Mouse (Mus musculus) embryonic facial prominence, embryonic 10.5 days (tissue): ENCODE measurements at regions not wholly inside any gene's neighbourhood (a gene's known extent, or its start where the extent isn't known, plus 50 kb on each side); places are given as distances from the start of the nearest gene placed in this dataset.

ENCODE experiments used
- DNase-seq: peaks from one replicate; pipeline ENCODE4 v3.0.0-alpha.2; 2017; ENCODE audit warnings: low spot score
- H3K27ac ChIP-seq: fragments of 300-500 bp; sonication (generic); replicated peaks from 2 replicates; pipeline ENCODE4 v1.5.1; 2016; ENCODE audit warnings: mild to moderate bottlenecking
- H3K27me3 ChIP-seq: fragments of 300-500 bp; sonication (generic); replicated peaks from 2 replicates; pipeline ENCODE4 v1.6.1; 2016; ENCODE audit warnings: low read depth, mild to moderate bottlenecking; ENCODE audit not compliant: poor library complexity, severe bottlenecking
- H3K36me3 ChIP-seq: fragments of 300-500 bp; sonication (generic); replicated peaks from 2 replicates; pipeline ENCODE4 v1.6.1; 2016; ENCODE audit warnings: mild to moderate bottlenecking, moderate library complexity
- H3K4me1 ChIP-seq: fragments of 300-500 bp; sonication (generic); 2 replicates; pipeline ENCODE4 v1.6.1; 2016
- H3K4me3 ChIP-seq: fragments of 300-500 bp; sonication (generic); 2 replicates; pipeline ENCODE4 v1.5.1; 2016; ENCODE audit warnings: mild to moderate bottlenecking, moderate library complexity
- H3K9me3 ChIP-seq: fragments of 300-500 bp; sonication (generic); 2 replicates; pipeline ENCODE4 v1.6.1; 2016; ENCODE audit warnings: mild to moderate bottlenecking
- WGBS: fragments of 180-500 bp; shearing (Covaris S2); methylation state at CpG from one replicate; pipeline ENCODE4 v1.1.7; 2016; 5-methylcytosine and 5-hydroxymethylcytosine counted together

DNA sequence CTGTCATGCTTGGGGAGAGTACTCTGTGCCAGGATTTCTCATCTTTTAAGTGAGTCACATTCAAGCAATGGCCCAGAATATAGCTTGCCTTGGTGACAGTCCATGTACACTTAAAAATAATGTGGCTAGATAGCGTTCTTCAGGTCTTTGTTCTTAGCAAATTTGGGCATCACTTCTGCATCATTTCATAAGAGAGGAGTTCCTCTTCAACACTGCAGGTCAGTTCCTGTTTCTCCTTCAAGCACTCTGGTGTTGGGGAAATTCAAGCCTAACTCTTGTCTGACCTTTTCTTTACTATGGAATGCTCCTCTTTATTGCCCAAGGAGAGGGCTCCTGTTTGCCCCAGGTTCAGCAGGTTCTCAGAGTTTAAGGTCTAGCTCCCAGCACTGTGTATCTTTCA is 175.7 kb downstream of the Pik3r1 start:
- no peaks in the 10 kb centered on the region for H3K27me3 ChIP-seq
- peaks cover 5% of the 10 kb centered on the region; the same call in 1 of the 2 replicates for H3K4me1 ChIP-seq
- no peak overlapping the region for H3K27ac ChIP-seq
- H3K36me3 ChIP-seq, result no peaks in the 10 kb centered on the region
- WGBS, result 84% methylated on average over 1 of the region's 1 CpGs
- no peak overlapping the region for H3K4me3 ChIP-seq
- no peak for DNase-seq
- H3K9me3 ChIP-seq, result no peaks in the 10 kb centered on the region

- Histone ChIP-seq H3K36me3 (no peaks in the 10 kb centered on the region), H3K9me3 (no peaks in the 10 kb centered on the region), H3K4me3 (no peak overlapping the region), H3K27ac (no peak overlapping the region), H3K4me1 (peaks cover 5% of the 10 kb centered on the region; the same call in 1 of the 2 replicates), H3K27me3 (no peaks in the 10 kb centered on the region)
- DNase-seq, result no peak
- 82% methylated on average over 8 of the region's 8 CpGs for WGBS
These were observed 179.1 kb downstream of the Pik3r1 start for GRCm38 (mm10) chr13:101588905-101589304.

- 79% methylated on average over 2 of the region's 2 CpGs for WGBS
These were observed 181.2 kb downstream of the Pik3r1 start for GRCm38 (mm10) chr13:101586787-101587186.

GRCm38 (mm10) chr13:101576481-101576880 is 191.5 kb downstream of the Pik3r1 start:
- Histone ChIP-seq H3K27ac (no peak overlapping the region), H3K27me3 (no peaks in the 10 kb centered on the region), H3K4me1 (no peaks in the 10 kb centered on the region), H3K36me3 (no peaks in the 10 kb centered on the region), H3K4me3 (no peak overlapping the region), H3K9me3 (no peaks in the 10 kb centered on the region)
- WGBS, result 93% methylated on average over 1 of the region's 1 CpGs
- no peak for DNase-seq

More at GRCm38 (mm10) chr13:101586787-101587186, 181.2 kb downstream of the Pik3r1 start:
- Histone ChIP-seq H3K27me3 (no peaks in the 10 kb centered on the region), H3K27ac (no peak overlapping the region), H3K9me3 (no peaks in the 10 kb centered on the region), H3K36me3 (no peaks in the 10 kb centered on the region), H3K4me3 (no peak overlapping the region), H3K4me1 (peaks cover 5% of the 10 kb centered on the region; the same call in 1 of the 2 replicates)
- no peak for DNase-seq

- Histone ChIP-seq H3K9me3 (no peaks in the 10 kb centered on the region), H3K27ac (no peak overlapping the region), H3K4me1 (peaks cover 10% of the 10 kb centered on the region), H3K4me3 (no peak overlapping the region), H3K36me3 (no peaks in the 10 kb centered on the region), H3K27me3 (no peaks in the 10 kb centered on the region)
- 64% methylated on average over 6 of the region's 6 CpGs for WGBS
- no peak for DNase-seq
These were observed 195.0 kb downstream of the Pik3r1 start for GRCm38 (mm10) chr13:101572809-101573590.

GRCm38 (mm10) chr13:101572246-101572645 is 195.8 kb downstream of the Pik3r1 start:
- 94% methylated on average over 9 of the region's 9 CpGs for WGBS
- no peak overlapping the region for H3K27ac ChIP-seq
- no peak for DNase-seq
- H3K27me3 ChIP-seq, result no peaks in the 10 kb centered on the region
- H3K4me1 ChIP-seq, result peaks cover 10% of the 10 kb centered on the region
- H3K36me3 ChIP-seq, result no peaks in the 10 kb centered on the region
- H3K9me3 ChIP-seq, result no peaks in the 10 kb centered on the region
- no peak overlapping the region for H3K4me3 ChIP-seq

DNA sequence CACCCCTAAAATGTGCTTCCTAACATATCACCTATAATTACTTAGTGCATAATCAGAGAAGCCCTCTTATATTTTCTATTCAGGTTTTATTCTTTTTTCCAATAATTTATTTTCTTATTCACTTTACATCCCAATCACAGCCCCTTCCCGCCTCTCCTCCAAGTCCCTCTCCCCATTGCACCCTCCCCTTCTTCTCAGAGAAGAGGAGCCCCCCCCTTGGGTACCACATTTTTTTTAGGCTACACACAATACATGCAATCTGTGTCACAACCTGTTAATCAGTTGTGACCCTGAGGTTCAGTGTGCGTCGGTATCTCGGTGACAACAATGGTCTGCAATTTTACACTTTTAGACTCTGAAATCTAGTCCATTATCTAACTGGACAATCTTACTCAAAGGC is 198.0 kb downstream of the Pik3r1 start:
- H3K27me3 ChIP-seq, result no peaks in the 10 kb centered on the region
- H3K4me3 ChIP-seq, result no peak overlapping the region
- H3K9me3 ChIP-seq, result no peaks in the 10 kb centered on the region
- H3K27ac ChIP-seq, result no peak overlapping the region
- DNase-seq, result no peak
- WGBS, result 75% methylated on average over 4 of the region's 4 CpGs
- H3K36me3 ChIP-seq, result no peaks in the 10 kb centered on the region
- peaks cover 10% of the 10 kb centered on the region for H3K4me1 ChIP-seq

DNA sequence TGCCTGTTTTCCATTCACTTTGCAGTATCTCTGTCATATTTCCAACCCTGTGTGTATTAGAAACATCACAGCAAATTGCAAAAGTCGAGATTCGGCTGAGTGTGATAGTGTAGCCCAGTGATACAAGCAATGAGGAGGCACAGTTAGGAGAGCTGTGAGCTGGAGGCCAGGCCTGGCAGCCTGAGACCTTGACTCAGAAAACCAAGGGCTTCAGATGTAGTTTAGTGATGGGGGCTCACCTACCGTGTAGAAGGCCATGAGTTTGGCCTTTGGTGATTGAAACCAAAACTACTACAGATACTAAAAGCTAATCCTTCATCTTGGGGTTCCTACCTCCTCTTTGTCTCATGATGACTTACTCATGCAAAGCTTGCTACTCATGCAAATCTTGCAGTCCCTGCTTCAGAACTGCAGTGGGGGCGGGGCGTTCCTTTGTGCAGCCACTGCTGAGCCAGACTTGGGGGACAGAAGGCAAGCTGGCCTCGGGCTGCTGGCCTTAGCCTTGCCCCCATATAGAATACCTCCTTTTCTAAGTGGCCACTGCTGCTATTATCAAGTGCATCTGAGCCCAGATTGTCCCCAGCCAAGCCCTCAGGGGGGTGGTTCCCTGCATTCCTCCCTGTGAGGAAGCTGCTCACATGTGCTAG is 198.9 kb downstream of the Pik3r1 start:
- Histone ChIP-seq H3K36me3 (no peaks in the 10 kb centered on the region), H3K27ac (no peak overlapping the region), H3K27me3 (no peaks in the 10 kb centered on the region), H3K4me3 (no peak overlapping the region), H3K9me3 (no peaks in the 10 kb centered on the region), H3K4me1 (peaks cover 10% of the 10 kb centered on the region)
- peak; percentile 14 for DNase-seq
- WGBS, result 64% methylated on average over 6 of the region's 6 CpGs

- WGBS, result 75% methylated on average over 1 of the region's 1 CpGs
- no peaks in the 10 kb centered on the region for H3K36me3 ChIP-seq
- DNase-seq, result no peak
These were observed 202.7 kb downstream of the Pik3r1 start for GRCm38 (mm10) chr13:101565323-101565722.

DNA sequence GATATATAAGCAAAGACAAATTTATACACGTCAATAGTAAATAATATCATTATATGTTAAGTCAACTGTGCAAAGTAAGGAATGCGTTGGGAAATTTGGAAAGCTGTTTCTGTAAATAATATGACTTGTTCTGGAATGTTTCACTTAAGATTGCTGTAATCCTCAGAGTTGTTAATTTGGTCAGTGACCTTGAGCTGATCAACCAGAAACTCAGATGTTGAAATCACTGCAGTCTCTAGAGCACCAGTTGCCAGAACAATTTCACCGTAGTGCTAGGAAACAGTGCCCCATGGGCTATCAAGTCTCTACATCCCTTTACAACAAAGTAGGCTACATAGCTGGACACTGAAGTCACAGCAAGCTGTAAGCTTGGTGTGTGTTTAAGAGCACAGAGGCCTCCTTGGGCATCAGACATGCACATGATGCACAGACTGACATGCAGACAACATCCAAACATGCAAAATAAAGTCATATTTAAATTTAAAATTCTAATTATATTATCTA is 212.6 kb downstream of the Pik3r1 start:
- no peaks in the 10 kb centered on the region for H3K36me3 ChIP-seq
- no peaks in the 10 kb centered on the region for H3K27me3 ChIP-seq
- H3K9me3 ChIP-seq, result no peaks in the 10 kb centered on the region
- WGBS, result 86% methylated on average over 3 of the region's 3 CpGs
- peaks cover 7% of the 10 kb centered on the region for H3K4me1 ChIP-seq
- no peak overlapping the region for H3K27ac ChIP-seq
- no peak for DNase-seq
- no peak overlapping the region for H3K4me3 ChIP-seq

More at GRCm38 (mm10) chr13:101565323-101565722, 202.7 kb downstream of the Pik3r1 start:
- H3K4me1 ChIP-seq, result peaks cover 10% of the 10 kb centered on the region
- H3K27ac ChIP-seq, result no peak overlapping the region
- no peaks in the 10 kb centered on the region for H3K27me3 ChIP-seq
- H3K9me3 ChIP-seq, result no peaks in the 10 kb centered on the region
- H3K4me3 ChIP-seq, result no peak overlapping the region

DNA sequence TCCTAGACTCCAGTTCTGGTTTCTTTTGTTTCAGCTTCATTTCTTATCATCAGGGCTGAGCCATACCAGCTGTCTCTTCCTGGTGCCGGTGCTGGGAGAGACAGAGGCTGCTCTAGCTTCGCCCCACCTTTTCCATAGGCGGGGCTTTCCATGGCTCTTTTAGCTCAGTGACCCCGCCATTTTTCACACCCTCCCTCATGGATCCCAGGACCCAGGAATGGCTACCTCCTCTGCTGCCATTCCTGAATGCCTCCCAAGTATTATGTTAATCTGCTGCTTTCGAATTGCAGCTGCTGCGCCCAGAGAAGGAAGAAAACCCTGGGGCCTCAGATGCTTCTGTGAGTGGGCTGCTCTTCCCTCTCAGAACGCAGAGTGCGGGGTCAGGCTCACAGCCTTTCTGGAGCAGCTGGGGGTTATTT is 214.9 kb downstream of the Pik3r1 start:
- WGBS, result 62% methylated on average over 8 of the region's 8 CpGs
- no peak overlapping the region for H3K27ac ChIP-seq
- no peaks in the 10 kb centered on the region for H3K9me3 ChIP-seq
- no peaks in the 10 kb centered on the region for H3K27me3 ChIP-seq
- peaks cover 11% of the 10 kb centered on the region for H3K4me1 ChIP-seq
- H3K4me3 ChIP-seq, result no peak overlapping the region
- DNase-seq, result no peak
- no peaks in the 10 kb centered on the region for H3K36me3 ChIP-seq

GRCm38 (mm10) chr13:101552451-101552850 is 215.6 kb downstream of the Pik3r1 start:
- Histone ChIP-seq H3K27ac (no peak overlapping the region), H3K9me3 (no peaks in the 10 kb centered on the region), H3K4me3 (no peak overlapping the region), H3K36me3 (no peaks in the 10 kb centered on the region), H3K4me1 (peaks cover 18% of the 10 kb centered on the region), H3K27me3 (no peaks in the 10 kb centered on the region)
- 91% methylated on average over 2 of the region's 2 CpGs for WGBS
- DNase-seq, result no peak

- H3K9me3 ChIP-seq, result no peaks in the 10 kb centered on the region
- 85% methylated on average over 6 of the region's 6 CpGs for WGBS
- no peaks in the 10 kb centered on the region for H3K36me3 ChIP-seq
- no peak overlapping the region for H3K27ac ChIP-seq
- no peaks in the 10 kb centered on the region for H3K27me3 ChIP-seq
- H3K4me3 ChIP-seq, result no peak overlapping the region
- peaks cover 18% of the 10 kb centered on the region for H3K4me1 ChIP-seq
- DNase-seq, result no peak
These were observed 216.9 kb downstream of the Pik3r1 start for GRCm38 (mm10) chr13:101551068-101551467.
